Comparison of ENCODE assay signal across 9 mouse cellular contexts in genomic region chr9:42122441-42122840, GRCm38 (mm10). TPM values are rescaled to one million over a fixed set of nuclear protein-coding genes. Genes with fewer than 3 reads are reported as not detected.
DNase-seq lines count a peak whose midpoint lies in the region; ATAC-seq and TF ChIP-seq lines count a peak whose summit lies in the region.
"Had no signal": no experiment of that assay in that cellular context is flagged by ENCODE, and none has a peak within 500 bp of the region (broad histone marks: within the 10 kb centered on the region; RNA-seq: fewer than 3 reads in every experiment).

No protein-coding gene starts in this region.

- whole genome bisulfite sequencing in kidney, embryonic 15.5 days: 79% methylated on average over 6 of the region's 6 CpGs
- 46% methylated on average over 6 of the region's 6 CpGs for WGBS in bone marrow, adult 2 months
- 72% methylated on average over 6 of the region's 6 CpGs for WGBS in forebrain, embryonic 16.5 days
- WGBS in midbrain, embryonic 13.5 days: 90% methylated on average over 6 of the region's 6 CpGs

- H3K27me3 ChIP-seq in kidney, embryonic 15.5 days: peaks cover 19% of the 10 kb centered on the region
- H3K27me3 ChIP-seq in forebrain, embryonic 16.5 days (replicated peaks; ENCODE audit: control insufficient read depth, insufficient read depth, low read length): no peaks in the 10 kb centered on the region
- H3K27me3 ChIP-seq in midbrain, embryonic 13.5 days: peaks cover 25% of the 10 kb centered on the region

- H3K9me3 ChIP-seq in kidney, embryonic 15.5 days (replicated peaks): no peaks in the 10 kb centered on the region
- no peaks in the 10 kb centered on the region for H3K9me3 ChIP-seq in forebrain, embryonic 16.5 days (ENCODE audit: control insufficient read depth, low read length)
- H3K9me3 ChIP-seq in midbrain, embryonic 13.5 days: no peaks in the 10 kb centered on the region
- H3K9me3 ChIP-seq: limb, embryonic 15.5 days had no signal

- TF ChIP-seq POLR2A in bone marrow, adult 2 months (IDR thresholded peaks at IDR 0.05; ENCODE audit: borderline replicate concordance, control insufficient read depth, low read depth, low read length): no peak

- 0 out of 2 replicates have a peak overlapping the region, but pooled peaks have one; percentile 83 for H3K4me3 ChIP-seq in kidney, embryonic 15.5 days (replicated peaks)
- peak overlapping the region; percentile 95 for H3K4me3 ChIP-seq in bone marrow, adult 2 months (replicated peaks; ENCODE audit: control insufficient read depth, low read depth, low read length)
- peak overlapping the region; percentile 80 for H3K4me3 ChIP-seq in forebrain, embryonic 16.5 days (replicated peaks; ENCODE audit: low read length)
- peak overlapping the region; percentile 78 for H3K4me3 ChIP-seq in midbrain, embryonic 13.5 days (replicated peaks)

- peaks cover 31% of the 10 kb centered on the region for H3K4me1 ChIP-seq in kidney, embryonic 15.5 days
- H3K4me1 ChIP-seq in bone marrow, adult 2 months (ENCODE audit: control insufficient read depth, insufficient read depth, low read length): peaks cover 6% of the 10 kb centered on the region
- peaks cover 32% of the 10 kb centered on the region for H3K4me1 ChIP-seq in forebrain, embryonic 16.5 days (replicated peaks; ENCODE audit: control insufficient read depth, insufficient read depth, low read length)
- H3K4me1 ChIP-seq in midbrain, embryonic 13.5 days (replicated peaks): peaks cover 18% of the 10 kb centered on the region

- H3K27ac ChIP-seq in kidney, embryonic 15.5 days: no peak overlapping the region
- peak overlapping the region; percentile 95; the same call in 1 of the 2 replicates for H3K27ac ChIP-seq in bone marrow, adult 2 months (ENCODE audit: control insufficient read depth, insufficient read depth, low read depth, low read length, poor library complexity)
- no peak overlapping the region for H3K27ac ChIP-seq in forebrain, embryonic 16.5 days (ENCODE audit: low read length)
- H3K27ac ChIP-seq in midbrain, embryonic 13.5 days: no peak overlapping the region
- H3K27ac ChIP-seq: limb, embryonic 15.5 days had no signal

- no peak for ATAC-seq in kidney, embryonic 15.5 days (replicated peaks; ENCODE audit: low FRiP score)
- no peak for ATAC-seq in forebrain, embryonic 16.5 days
- ATAC-seq in midbrain, embryonic 13.5 days: no peak

- H3K36me3 ChIP-seq in kidney, embryonic 15.5 days: no peaks in the 10 kb centered on the region
- no peaks in the 10 kb centered on the region for H3K36me3 ChIP-seq in forebrain, embryonic 16.5 days (ENCODE audit: control insufficient read depth, insufficient read depth)
- no peaks in the 10 kb centered on the region for H3K36me3 ChIP-seq in midbrain, embryonic 13.5 days
- H3K36me3 ChIP-seq: limb, embryonic 15.5 days had no signal

- DNase-seq in kidney, postnatal 10 days: no peak
- no peak for DNase-seq in B cell, adult 2 months
- DNase-seq in adrenal gland, adult 2 months: no peak
- no peak for DNase-seq in spleen, postnatal 10 days (ENCODE audit: low spot score in 2 of 2)

- H3K4me2 ChIP-seq in kidney, embryonic 15.5 days: peak overlapping the region; percentile 97
- H3K4me2 ChIP-seq in forebrain, embryonic 16.5 days (ENCODE audit: low read length): peak overlapping the region; percentile 73
- H3K4me2 ChIP-seq in midbrain, embryonic 13.5 days (replicated peaks): peak overlapping the region; percentile 99

- H3K9ac ChIP-seq in kidney, embryonic 15.5 days: no peak overlapping the region
- H3K9ac ChIP-seq in forebrain, embryonic 16.5 days (replicated peaks; ENCODE audit: low read depth, low read length): no peak overlapping the region; the same call in 1 of the 2 replicates
- no peak overlapping the region for H3K9ac ChIP-seq in midbrain, embryonic 13.5 days (replicated peaks)
- H3K9ac ChIP-seq: limb, embryonic 15.5 days had no signal

- no peak for TF ChIP-seq CTCF in bone marrow, adult 2 months (IDR thresholded peaks at IDR 0.05; ENCODE audit: control insufficient read depth, insufficient read depth, low read length)

RNA-seq across cellular contexts. Expression of gene Sorl1, which starts 1.7 kb away (rescaled TPM):
- 8.4 and 9.1 TPM in 2 replicates for polyA plus RNA-seq in kidney, embryonic 15.5 days (2015; fragmentation: Nextera tagmentation; extraction: Ambion mirVana)
- polyA plus RNA-seq in bone marrow, adult 2 months (2011; ENCODE audit: insufficient read depth, insufficient read length, low replicate concordance, missing spikeins): 10.2 and 32.7 TPM in 2 replicates
- polyA plus RNA-seq in forebrain, embryonic 16.5 days (2015; fragmentation: Nextera tagmentation; extraction: Ambion mirVana): 14.6 and 14.7 TPM in 2 replicates
- 5.4 and 6.1 TPM in 2 replicates for polyA plus RNA-seq in midbrain, embryonic 13.5 days (2015; fragmentation: Nextera tagmentation; extraction: Ambion mirVana)
- 10 to 100 TPM; 20.7 to 27.2 TPM for total RNA-seq in adrenal gland, adult 2 months (2021)
- polyA plus RNA-seq in adrenal gland, adult 2 months (2012; rRNA removed): 11.4 and 13.4 TPM in 2 replicates
